Mouse (Mus musculus): Measurements from ENCODE around the gene Olfr91.

The Olfr91 gene

DNA sequence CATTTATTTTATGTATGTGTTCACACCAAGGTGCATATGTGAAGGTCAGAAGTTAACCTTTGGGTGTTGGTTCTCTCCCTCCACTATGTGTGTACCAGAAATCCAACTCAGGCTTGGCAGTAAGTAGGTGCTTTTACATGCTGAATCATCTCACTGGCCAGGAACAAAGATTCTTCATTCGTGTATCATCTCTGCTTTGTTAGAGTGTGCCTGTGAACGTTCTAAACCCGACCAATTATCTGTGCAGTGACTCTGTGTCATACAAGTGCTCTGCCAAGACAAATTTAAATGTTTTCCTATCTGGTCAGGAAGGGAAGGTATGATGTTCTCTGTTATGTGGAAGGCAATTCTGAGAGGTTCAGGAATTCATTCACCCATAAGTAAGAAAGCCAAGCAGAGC is 36.6 kb downstream of the Olfr91 start:
- no peak for DNase-seq

GRCm38 (mm10) chr17:37056957-37057356 is 41.1 kb downstream of the Olfr91 start:
- DNase-seq = no peak

DNA sequence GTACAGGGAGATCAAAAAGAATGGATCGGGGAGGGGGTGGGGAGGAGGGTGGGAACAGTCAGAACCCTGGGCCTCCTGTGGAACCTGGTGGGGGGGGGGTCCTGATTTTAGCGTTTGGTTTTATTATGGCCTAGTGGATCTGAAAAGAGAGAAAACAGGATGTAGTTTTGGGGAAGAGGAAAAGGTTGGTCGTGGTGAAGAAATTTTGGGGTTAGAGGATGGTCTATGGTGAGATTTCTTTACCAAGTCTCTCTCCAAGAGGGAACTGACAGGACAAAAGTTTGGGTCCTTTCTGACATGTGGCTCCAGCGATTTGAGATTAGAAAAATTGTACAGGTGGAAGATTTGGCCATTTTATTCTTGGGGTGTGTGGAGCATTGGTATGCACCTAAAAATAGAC is 46.3 kb downstream of the Olfr91 start:
- no peak for DNase-seq

GRCm38 (mm10) chr17:37050876-37051275 is 47.2 kb downstream of the Olfr91 start:
- no peak for DNase-seq

- peak; percentile 21 to 24 for DNase-seq
Observed at GRCm38 (mm10) chr17:37050399-37050798, 47.7 kb downstream of the Olfr91 start.

GRCm38 (mm10) chr17:37049570-37050310 is 48.3 kb downstream of the Olfr91 start:
- DNase-seq = peak; percentile 48 to 59

DNA sequence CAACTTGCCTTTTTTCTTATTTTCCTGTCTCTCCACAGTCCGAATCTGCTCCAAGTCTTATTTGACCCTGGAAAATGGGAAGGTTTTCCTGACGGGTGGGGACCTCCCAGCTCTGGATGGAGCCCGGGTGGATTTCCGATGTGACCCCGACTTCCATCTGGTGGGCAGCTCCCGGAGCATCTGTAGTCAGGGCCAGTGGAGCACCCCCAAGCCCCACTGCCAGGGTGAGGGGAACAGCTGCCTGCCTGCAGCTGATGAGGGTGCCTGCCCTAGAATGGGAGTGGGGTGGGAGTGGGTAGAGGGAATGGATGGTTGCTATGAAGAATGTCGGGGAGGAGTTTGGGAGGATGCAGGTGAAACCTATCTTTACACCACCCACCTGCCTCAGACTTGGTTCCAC is 49.7 kb downstream of the Olfr91 start:
- DNase-seq = no peak

DNA sequence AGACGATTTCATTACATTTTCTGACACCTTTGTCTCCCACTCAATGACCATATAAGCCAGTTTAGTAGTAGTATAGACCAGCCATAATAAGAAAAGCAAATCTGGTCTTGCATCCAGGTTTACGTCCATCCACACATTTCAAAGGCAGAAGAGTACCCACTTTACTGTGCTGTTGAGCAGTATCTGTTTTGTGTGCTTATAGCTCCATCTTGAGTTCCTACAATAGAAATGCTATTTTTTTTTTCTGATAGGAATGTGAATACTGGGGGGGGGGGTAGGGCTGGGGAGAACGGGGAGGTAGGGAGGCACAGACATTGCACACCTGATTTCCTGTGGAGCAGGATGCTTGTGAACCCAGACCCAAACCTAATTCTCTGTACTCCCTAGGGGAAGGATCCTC is 50.1 kb downstream of the Olfr91 start:
- DNase-seq = no peak

- no peak for DNase-seq
Observed at GRCm38 (mm10) chr17:37047332-37047976, 50.6 kb downstream of the Olfr91 start.

DNA sequence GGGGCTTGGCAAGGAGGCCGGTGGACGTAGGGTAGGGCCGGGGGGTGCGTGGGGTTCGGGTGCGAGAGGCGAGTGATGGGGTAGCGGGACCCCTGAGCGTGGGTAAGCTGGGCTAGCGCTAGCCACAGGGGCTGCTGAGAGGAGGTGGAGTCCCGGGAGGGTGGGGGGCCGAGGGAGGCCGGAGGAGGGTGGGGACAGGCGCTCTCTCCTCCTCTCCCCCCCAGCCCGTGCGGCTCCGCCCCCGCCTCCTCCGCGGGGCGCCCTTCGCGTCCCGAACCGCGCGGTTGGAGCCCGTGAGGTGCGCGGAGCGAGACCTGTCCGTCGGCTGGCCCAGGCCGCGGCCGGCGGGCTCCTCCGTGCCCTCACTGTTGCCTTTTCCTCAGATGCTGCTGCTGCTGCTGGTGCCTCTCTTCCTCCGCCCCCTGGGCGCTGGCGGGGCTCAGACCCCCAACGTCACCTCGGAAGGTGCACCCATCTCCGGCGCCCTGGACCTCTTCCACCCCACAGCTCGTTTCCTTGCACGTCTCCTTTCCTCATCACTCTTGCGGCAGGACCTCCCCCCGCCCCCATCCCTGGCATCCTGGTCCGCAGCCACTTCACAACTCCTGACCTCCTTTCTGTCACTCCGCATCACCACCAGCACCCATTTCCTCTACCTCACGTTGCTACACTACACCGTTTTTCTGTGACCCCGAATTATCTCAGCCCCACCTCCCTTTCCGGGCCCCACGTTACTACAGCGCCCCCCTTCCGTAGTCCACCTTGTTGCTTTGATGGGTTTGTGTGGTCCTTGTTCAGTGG is 51.6 kb downstream of the Olfr91 start:
- peak; percentile 42 to 48 for DNase-seq

GRCm38 (mm10) chr17:37045611-37046311 is 52.3 kb downstream of the Olfr91 start, which contains the start of gene Gabbr1:
Gene Gabbr1 (plus strand): TSS chr17:37045966.
- peak; percentile 64 to 65 for DNase-seq

DNA sequence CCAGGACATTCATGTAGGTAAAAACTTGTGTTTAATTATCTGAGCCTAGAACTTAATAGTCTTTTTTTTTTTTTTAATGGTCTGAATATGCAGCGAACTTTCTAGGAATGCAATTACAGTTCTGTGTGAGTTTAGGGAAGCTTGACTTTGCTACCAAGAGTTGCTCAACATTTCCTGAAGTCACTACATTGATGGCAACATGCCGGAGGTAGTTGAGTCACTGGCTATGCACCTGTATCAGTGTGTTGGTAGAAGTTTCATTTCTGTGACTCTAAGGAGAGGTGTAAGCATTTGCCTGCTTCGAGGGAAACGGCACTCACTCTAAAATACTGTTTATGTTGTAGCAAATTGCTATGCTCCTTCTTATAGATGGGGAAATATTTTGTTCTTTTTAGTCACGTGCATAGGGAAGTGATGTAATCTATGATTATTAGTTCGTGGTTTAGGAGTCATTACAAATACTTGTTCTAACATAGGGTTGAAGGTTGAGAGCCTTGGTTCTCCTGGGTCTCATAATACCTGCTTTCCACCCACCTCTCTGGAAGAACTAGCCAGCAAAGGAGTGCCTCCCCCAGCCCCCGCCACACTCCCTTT is 53.3 kb downstream of the Olfr91 start:
- no peak for DNase-seq

Measured in B cell, adult 2 months (primary cell).